Mouse (Mus musculus) intestine, embryonic 14.5 days (tissue): ENCODE measurements around the gene Pkp4. TPM values are rescaled to one million over a fixed set of nuclear protein-coding genes. Genes with fewer than 3 reads are reported as not detected.
A peak's percentile ranks its signal among the peaks of the same experiment; 100 is the strongest.

Source experiments
- ATAC-seq: fragments of 200-750 bp; cut with Nextera tagmentation; replicated peaks from 2 replicates; pipeline ENCODE4 v1.8.0; 2017; ENCODE audit warnings: low read depth, moderate number of reproducible peaks, moderate TSS enrichment, moderate library complexity; ENCODE audit not compliant: low FRiP score, low TSS enrichment
- DNase-seq: peaks from one replicate; pipeline ENCODE4 v3.0.0-alpha.2; 2018; ENCODE audit warnings: low spot score
- H3K27ac ChIP-seq: fragments of 300-500 bp; sonication (generic); 2 replicates; pipeline ENCODE4 v1.5.1; 2014; ENCODE audit warnings: low read depth, mild to moderate bottlenecking, control low read depth
- H3K27me3 ChIP-seq: fragments of 300-500 bp; sonication (generic); replicated peaks from 2 replicates; pipeline ENCODE4 v1.6.1; 2014; ENCODE audit warnings: low read length, control low read depth; ENCODE audit not compliant: control insufficient read depth, insufficient read depth
- H3K36me3 ChIP-seq: fragments of 300-500 bp; sonication (generic); 2 replicates; pipeline ENCODE4 v1.6.1; 2014; ENCODE audit warnings: low read length, control low read depth; ENCODE audit not compliant: control insufficient read depth, insufficient read depth
- H3K4me1 ChIP-seq: fragments of 300-500 bp; sonication (generic); replicated peaks from 2 replicates; pipeline ENCODE4 v1.6.1; 2014; ENCODE audit warnings: low read length, control low read depth, mixed read lengths; ENCODE audit not compliant: control insufficient read depth, insufficient read depth
- H3K4me2 ChIP-seq: fragments of 300-500 bp; sonication (generic); 2 replicates; pipeline ENCODE4 v1.6.1; 2014; ENCODE audit warnings: low read length
- H3K4me3 ChIP-seq: fragments of 300-500 bp; sonication (generic); 2 replicates; pipeline ENCODE4 v1.5.1; 2014; ENCODE audit warnings: low read depth, low read length, control low read depth, mixed read lengths
- H3K9ac ChIP-seq: fragments of 300-500 bp; sonication (generic); 2 replicates; pipeline ENCODE4 v1.6.1; 2014; ENCODE audit warnings: mild to moderate bottlenecking, low read length
- H3K9me3 ChIP-seq: fragments of 300-500 bp; sonication (generic); 2 replicates; pipeline ENCODE4 v1.6.1; 2016; ENCODE audit warnings: low read length, control low read depth; ENCODE audit not compliant: control insufficient read depth
- whole genome bisulfite sequencing: fragments of 180-500 bp; shearing (Covaris S2); extraction: QIAGEN DNeasy Blood & Tissue Kit; methylation state at CpG from one replicate; pipeline ENCODE4 v1.1.7; 2014; 5-methylcytosine and 5-hydroxymethylcytosine counted together
- polyA plus RNA-seq: library from polyadenylated mRNA; unstranded; fragments of >200 nt; fragmentation: Nextera tagmentation; extraction: Ambion mirVana; gene quantifications from 2 replicates; pipeline ENCODE4 v1.2.1, GENCODE M21; 2014

Pkp4 gene
- 24.4 and 25.6 TPM in 2 replicates for polyA plus RNA-seq

- H3K36me3 ChIP-seq = no peaks in the 10 kb centered on the region
- DNase-seq = peak; percentile 89
- no peaks in the 10 kb centered on the region for H3K27me3 ChIP-seq
- ATAC-seq = peak; percentile 98
- peak within 1 kb of the TSS; percentile 84 for H3K27ac ChIP-seq
- H3K4me1 ChIP-seq = peaks cover 16% of the 10 kb centered on the region
- under 1% methylated on average over 37 of the region's 37 CpGs for WGBS
- peak within 1 kb of the TSS; percentile 84 for H3K4me2 ChIP-seq
- peak within 1 kb of the TSS; percentile 81 for H3K9ac ChIP-seq
- H3K4me3 ChIP-seq = peak within 1 kb of the TSS; percentile 90
- no peaks in the 10 kb centered on the region for H3K9me3 ChIP-seq
Observed at GRCm38 (mm10) chr2:59160605-59160963, at the start of gene Pkp4, which contains the start of gene Ccdc148. TSS of gene Pkp4 (plus strand) at chr2:59160850. TSS of gene Ccdc148 (minus strand) at chr2:59160683.

GRCm38 (mm10) chr2:59129023-59129422 lies 31.6 kb upstream of the Pkp4 start:
- Histone ChIP-seq H3K4me1 (no peaks in the 10 kb centered on the region), H3K36me3 (no peaks in the 10 kb centered on the region), H3K27me3 (no peaks in the 10 kb centered on the region), H3K4me2 (no peak overlapping the region), H3K4me3 (no peak overlapping the region), H3K9ac (no peak overlapping the region), H3K27ac (no peak overlapping the region), H3K9me3 (no peaks in the 10 kb centered on the region)
- no peak for DNase-seq
- no peak for ATAC-seq
- 72% methylated on average over 7 of the region's 7 CpGs for WGBS

DNA sequence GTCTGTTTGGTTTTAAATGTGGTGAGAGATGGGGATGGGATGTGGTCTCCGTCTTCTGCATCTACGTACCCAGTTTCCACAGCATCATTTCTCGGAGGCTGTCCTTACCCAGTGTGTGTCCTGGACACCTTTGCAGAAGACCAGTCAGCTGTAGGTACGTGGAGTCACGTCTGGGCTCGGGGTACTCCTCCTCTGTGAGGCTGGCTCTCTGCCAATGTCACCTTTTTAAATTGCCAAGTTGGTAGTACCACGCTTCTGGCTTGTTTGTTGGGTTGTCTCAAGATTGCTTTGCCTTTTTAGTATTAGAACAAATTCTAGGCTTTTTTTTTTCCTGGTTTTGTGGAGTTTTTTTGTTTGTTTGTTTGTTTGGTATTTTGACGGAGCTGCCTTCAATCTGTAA lies 30.8 kb upstream of the Pkp4 start:
- Histone ChIP-seq H3K4me2 (no peak overlapping the region), H3K4me3 (no peak overlapping the region), H3K9ac (no peak overlapping the region), H3K4me1 (no peaks in the 10 kb centered on the region), H3K27ac (no peak overlapping the region), H3K9me3 (no peaks in the 10 kb centered on the region), H3K36me3 (no peaks in the 10 kb centered on the region), H3K27me3 (no peaks in the 10 kb centered on the region)
- no peak for ATAC-seq
- WGBS = 88% methylated on average over 8 of the region's 8 CpGs
- DNase-seq = no peak

GRCm38 (mm10) chr2:59131044-59131443 lies 29.6 kb upstream of the Pkp4 start:
- no peak overlapping the region for H3K9ac ChIP-seq
- DNase-seq (no peak), ATAC-seq (no peak)
- H3K4me3 ChIP-seq = no peak overlapping the region
- no peaks in the 10 kb centered on the region for H3K27me3 ChIP-seq
- H3K27ac ChIP-seq = no peak overlapping the region
- H3K4me1 ChIP-seq = no peaks in the 10 kb centered on the region
- WGBS = 63% methylated on average over 8 of the region's 8 CpGs
- H3K36me3 ChIP-seq = no peaks in the 10 kb centered on the region
- no peak overlapping the region for H3K4me2 ChIP-seq
- no peaks in the 10 kb centered on the region for H3K9me3 ChIP-seq

DNA sequence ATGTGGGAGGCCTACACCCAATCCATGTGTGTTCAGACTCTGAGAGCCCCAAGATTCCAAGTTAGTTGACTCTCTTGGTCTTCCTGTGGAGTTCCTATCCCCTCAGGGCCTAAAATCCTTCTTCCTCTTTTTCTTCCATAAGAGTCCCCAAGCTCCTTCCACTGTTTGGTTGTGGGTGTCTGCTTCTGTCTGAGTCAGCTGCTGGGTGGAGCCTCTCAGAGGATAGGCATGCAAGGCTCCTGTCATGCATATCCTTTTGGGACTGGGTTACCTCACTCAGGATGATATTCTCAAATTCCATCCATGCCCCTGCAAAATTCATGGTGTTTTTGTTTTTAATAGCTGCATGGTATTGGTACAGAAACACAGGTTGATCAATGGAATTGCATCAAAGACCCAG lies 5.2 kb upstream of the Pkp4 start:
- Histone ChIP-seq H3K4me2 (no peak overlapping the region), H3K4me3 (no peak overlapping the region), H3K36me3 (no peaks in the 10 kb centered on the region), H3K9ac (no peak overlapping the region), H3K27ac (no peak overlapping the region), H3K4me1 (0 out of 2 replicates have a peak, but pooled peaks cover 3% of the 10 kb centered on the region), H3K9me3 (no peaks in the 10 kb centered on the region), H3K27me3 (no peaks in the 10 kb centered on the region)
- DNase-seq (no peak), ATAC-seq (no peak)

- Histone ChIP-seq H3K4me1 (peaks cover 10% of the 10 kb centered on the region), H3K9ac (no peak overlapping the region), H3K4me2 (no peak overlapping the region), H3K4me3 (no peak overlapping the region), H3K27ac (no peak overlapping the region), H3K27me3 (no peaks in the 10 kb centered on the region), H3K36me3 (no peaks in the 10 kb centered on the region), H3K9me3 (no peaks in the 10 kb centered on the region)
- WGBS = 60% methylated on average over 2 of the region's 2 CpGs
- no peak for ATAC-seq
- no peak for DNase-seq
Observed at GRCm38 (mm10) chr2:59158117-59158516, 2.5 kb upstream of the Pkp4 start.

DNA sequence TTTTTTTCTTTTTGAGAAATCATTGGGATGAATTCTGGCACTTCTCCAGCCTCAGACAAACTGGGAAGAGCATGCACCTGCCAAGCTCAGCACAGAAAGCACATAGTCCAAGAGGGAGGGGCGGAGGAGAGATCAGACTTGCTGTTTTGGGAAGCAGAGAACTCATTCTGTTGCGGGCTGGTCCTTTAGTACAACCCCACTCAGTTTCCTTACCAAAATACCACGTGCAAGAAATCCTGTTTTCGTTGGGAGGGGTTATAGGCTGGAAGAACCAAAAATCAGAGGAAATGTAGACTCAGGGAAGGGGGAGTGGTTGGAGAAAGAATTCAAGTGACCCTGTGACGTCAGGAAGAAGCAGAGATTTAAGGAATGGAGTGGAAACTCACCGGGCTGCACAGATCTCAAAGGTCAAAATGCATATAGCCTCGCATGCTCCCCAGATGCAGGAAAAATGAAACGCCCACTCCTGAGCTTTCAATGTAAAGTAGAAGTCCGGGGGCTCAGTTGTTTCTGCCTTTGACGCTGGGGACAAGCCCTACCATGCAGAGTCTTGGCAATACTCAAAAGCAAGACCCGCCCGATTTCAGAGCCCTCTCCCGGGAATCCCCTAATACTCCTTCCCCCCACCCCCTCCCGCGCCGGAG lies 567 bp upstream of the Pkp4 start:
- H3K4me3 ChIP-seq = peak overlapping the region; percentile 90
- H3K4me2 ChIP-seq = peak overlapping the region; percentile 84
- no peaks in the 10 kb centered on the region for H3K27me3 ChIP-seq
- peaks cover 16% of the 10 kb centered on the region for H3K4me1 ChIP-seq
- ATAC-seq (peak; percentile 44), DNase-seq (no peak)
- 0 out of 2 replicates have a peak overlapping the region, but pooled peaks have one; percentile 29 for H3K9ac ChIP-seq
- no peaks in the 10 kb centered on the region for H3K9me3 ChIP-seq
- H3K36me3 ChIP-seq = no peaks in the 10 kb centered on the region
- no peak overlapping the region for H3K27ac ChIP-seq
- under 1% methylated on average over 16 of the region's 16 CpGs for WGBS

DNA sequence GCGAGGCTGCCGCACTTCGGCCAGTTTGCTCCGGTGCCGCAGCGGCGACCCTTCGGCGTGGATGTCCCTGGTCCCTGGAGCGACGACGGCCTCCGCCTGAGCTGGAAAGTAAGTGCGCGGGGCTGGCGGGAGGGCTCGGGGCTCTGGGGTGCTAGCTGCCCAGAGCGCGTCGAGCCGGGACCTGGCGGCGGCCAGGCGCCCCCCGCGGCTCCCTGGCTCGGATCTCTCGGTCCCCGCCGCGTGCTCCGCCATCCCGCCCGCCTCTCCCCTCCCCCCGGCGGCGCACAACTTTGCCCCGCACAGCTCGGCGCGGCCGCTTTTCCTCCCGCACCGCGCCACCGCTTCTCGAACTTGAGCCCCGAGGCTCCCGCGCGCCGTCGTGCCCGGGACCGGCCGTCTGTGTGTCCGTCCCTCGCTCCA lies 381 bp downstream of the Pkp4 start:
- Histone ChIP-seq H3K4me3 (peak overlapping the region; percentile 90), H3K9ac (peak overlapping the region; percentile 81), H3K27me3 (no peaks in the 10 kb centered on the region), H3K9me3 (no peaks in the 10 kb centered on the region), H3K36me3 (no peaks in the 10 kb centered on the region), H3K4me2 (peak overlapping the region; percentile 65), H3K4me1 (peaks cover 16% of the 10 kb centered on the region), H3K27ac (peak overlapping the region; percentile 84)
- 1% methylated on average over 36 of the region's 58 CpGs for WGBS
- DNase-seq (peak; percentile 82), ATAC-seq (peak; percentile 52)
